Mouse (Mus musculus): ENCODE measurements at regions not wholly inside any gene's neighbourhood (a gene's known extent, or its start where the extent isn't known, plus 50 kb on each side); places are given as distances from the start of the nearest gene placed in this dataset.
A peak's percentile ranks its signal among the peaks of the same experiment; 100 is the strongest.

- peak in 1 of 2 experiments; percentile 24 for DNase-seq
These were observed 68.0 kb upstream of the Smyd2 start for GRCm38 (mm10) chr1:189990046-189990622.

GRCm38 (mm10) chr1:189989376-189989775 is 67.2 kb upstream of the Smyd2 start:
- DNase-seq: peak; percentile 28 to 38

GRCm38 (mm10) chr1:189988864-189989263 is 66.7 kb upstream of the Smyd2 start:
- no peak for DNase-seq

- no peak for DNase-seq
These were observed 63.5 kb upstream of the Smyd2 start for GRCm38 (mm10) chr1:189985516-189986205.

GRCm38 (mm10) chr1:189978244-189978643 is 56.1 kb upstream of the Smyd2 start:
- DNase-seq: no peak

- DNase-seq: no peak
These were observed 53.5 kb upstream of the Smyd2 start for GRCm38 (mm10) chr1:189975660-189976059.

- peak; percentile 95 to 96 for DNase-seq
These were observed 50.7 kb upstream of the Smyd2 start for GRCm38 (mm10) chr1:189972790-189973406.

All from kidney, postnatal 4 days (tissue).